ENCODE assay signal across 18 mouse cellular contexts in genomic region chr1:73118661-73119060, GRCm38 (mm10).
DNase-seq lines count a peak whose midpoint lies in the region; ATAC-seq and TF ChIP-seq lines count a peak whose summit lies in the region.
"Had no signal": no experiment of that assay in that cellular context is flagged by ENCODE, and none has a peak within 500 bp of the region (broad histone marks: within the 10 kb centered on the region; RNA-seq: fewer than 3 reads in every experiment).

No protein-coding gene starts in this region.

- no peaks in the 10 kb centered on the region for H3K27me3 ChIP-seq in forebrain, postnatal 0 days (ENCODE audit: insufficient read depth, low read length)
- no peaks in the 10 kb centered on the region for H3K27me3 ChIP-seq in forebrain, embryonic 13.5 days
- H3K27me3 ChIP-seq in lung, postnatal 0 days (replicated peaks; ENCODE audit: insufficient read depth, low read length) = no peaks in the 10 kb centered on the region
- peaks cover 13% of the 10 kb centered on the region; the same call in 1 of the 2 replicates for H3K27me3 ChIP-seq in liver, embryonic 12.5 days (replicated peaks)
- H3K27me3 ChIP-seq: embryonic facial prominence, embryonic 13.5 days; heart, embryonic 12.5 days; lung, embryonic 15.5 days; megakaryocyte, embryonic 14.5 days; Patski had no signal

- no peak overlapping the region for H3K27ac ChIP-seq in forebrain, postnatal 0 days (ENCODE audit: low read depth, low read length)
- H3K27ac ChIP-seq in forebrain, embryonic 13.5 days = no peak overlapping the region
- no peak overlapping the region for H3K27ac ChIP-seq in lung, postnatal 0 days (ENCODE audit: low read length)
- no peak overlapping the region for H3K27ac ChIP-seq in liver, embryonic 12.5 days
- H3K27ac ChIP-seq: embryonic facial prominence, embryonic 13.5 days; layer of hippocampus, adult 2 months; lung, embryonic 15.5 days; stomach, postnatal 0 days had no signal

- H3K4me2 ChIP-seq in forebrain, postnatal 0 days (ENCODE audit: low read depth) = no peak overlapping the region
- H3K4me2 ChIP-seq in forebrain, embryonic 13.5 days = no peak overlapping the region
- H3K4me2 ChIP-seq in lung, postnatal 0 days (replicated peaks; ENCODE audit: low read depth, low read length) = no peak overlapping the region
- H3K4me2 ChIP-seq in liver, embryonic 12.5 days = no peak overlapping the region
- H3K4me2 ChIP-seq: embryonic facial prominence, embryonic 13.5 days; heart, embryonic 12.5 days; lung, embryonic 15.5 days had no signal

- no peak overlapping the region for H3K9ac ChIP-seq in forebrain, postnatal 0 days
- H3K9ac ChIP-seq in forebrain, embryonic 13.5 days = no peak overlapping the region
- no peak overlapping the region for H3K9ac ChIP-seq in lung, postnatal 0 days (replicated peaks; ENCODE audit: low read depth)
- no peak overlapping the region for H3K9ac ChIP-seq in liver, embryonic 12.5 days
- H3K9ac ChIP-seq: embryonic facial prominence, embryonic 13.5 days; heart, embryonic 12.5 days; lung, embryonic 15.5 days had no signal

- no peak for TF ChIP-seq EP300 in lung, postnatal 0 days (IDR thresholded peaks at IDR 0.05)

- no peak overlapping the region for H3K4me3 ChIP-seq in forebrain, postnatal 0 days (ENCODE audit: low read depth, low read length)
- no peak overlapping the region for H3K4me3 ChIP-seq in forebrain, embryonic 13.5 days
- no peak overlapping the region for H3K4me3 ChIP-seq in lung, postnatal 0 days (ENCODE audit: low read depth, low read length)
- no peak overlapping the region for H3K4me3 ChIP-seq in liver, embryonic 12.5 days
- H3K4me3 ChIP-seq: embryonic facial prominence, embryonic 13.5 days; heart, embryonic 12.5 days; layer of hippocampus, adult 2 months; lung, embryonic 15.5 days; megakaryocyte, embryonic 14.5 days had no signal

- no peak for TF ChIP-seq CTCF in forebrain, postnatal 0 days (IDR thresholded peaks at IDR 0.05; ENCODE audit: low read depth)
- TF ChIP-seq CTCF in lung, postnatal 0 days (IDR thresholded peaks at IDR 0.05) = no peak

- ATAC-seq in forebrain, postnatal 0 days = peak; percentile 40
- no peak for ATAC-seq in forebrain, embryonic 13.5 days
- ATAC-seq in lung, postnatal 0 days = no peak
- no peak for ATAC-seq in cerebellum, adult (ENCODE audit: insufficient number of reproducible peaks, low FRiP score, low TSS enrichment)
- no peak for ATAC-seq in liver, embryonic 12.5 days
- ATAC-seq: inflammation-experienced regulatory T-cells, adult 6 months; Patski had no signal

- H3K36me3 ChIP-seq in forebrain, postnatal 0 days (ENCODE audit: insufficient read depth) = no peaks in the 10 kb centered on the region
- no peaks in the 10 kb centered on the region for H3K36me3 ChIP-seq in forebrain, embryonic 13.5 days (ENCODE audit: poor library complexity, severe bottlenecking)
- H3K36me3 ChIP-seq in lung, postnatal 0 days (ENCODE audit: insufficient read depth, low read length) = no peaks in the 10 kb centered on the region
- no peaks in the 10 kb centered on the region for H3K36me3 ChIP-seq in liver, embryonic 12.5 days
- H3K36me3 ChIP-seq: embryonic facial prominence, embryonic 13.5 days; heart, embryonic 12.5 days; lung, embryonic 15.5 days had no signal

- 72% methylated on average over 6 of the region's 6 CpGs for WGBS in forebrain, postnatal 0 days
- 87% methylated on average over 6 of the region's 6 CpGs for WGBS in forebrain, embryonic 13.5 days
- WGBS in lung, postnatal 0 days = 71% methylated on average over 6 of the region's 6 CpGs
- 66% methylated on average over 6 of the region's 6 CpGs for WGBS in liver, embryonic 12.5 days (ENCODE audit: insufficient replicate concordance)

- no peaks in the 10 kb centered on the region for H3K9me3 ChIP-seq in forebrain, postnatal 0 days (ENCODE audit: low read length)
- H3K9me3 ChIP-seq in forebrain, embryonic 13.5 days (replicated peaks) = no peaks in the 10 kb centered on the region
- no peaks in the 10 kb centered on the region for H3K9me3 ChIP-seq in lung, postnatal 0 days (ENCODE audit: low read length)
- no peaks in the 10 kb centered on the region for H3K9me3 ChIP-seq in liver, embryonic 12.5 days (replicated peaks)
- H3K9me3 ChIP-seq: embryonic facial prominence, embryonic 13.5 days; heart, embryonic 12.5 days; lung, embryonic 15.5 days had no signal

- DNase-seq in forebrain, postnatal 0 days = no peak
- DNase-seq in lung, postnatal 0 days (ENCODE audit: low spot score) = peak; percentile 16
- DNase-seq in lung, postnatal 36 days = no peak
- DNase-seq in gastrocnemius, adult 8-10 months (ENCODE audit: low spot score in 2 of 2) = peak; percentile 33 to 46
- peak; percentile 14 to 33 for DNase-seq in kidney, postnatal 4 days
- DNase-seq: adrenal gland, postnatal 36 days; thymus, postnatal 25 days had no signal

- H3K4me1 ChIP-seq in forebrain, postnatal 0 days (ENCODE audit: insufficient read depth) = no peaks in the 10 kb centered on the region
- no peaks in the 10 kb centered on the region for H3K4me1 ChIP-seq in forebrain, embryonic 13.5 days
- H3K4me1 ChIP-seq in lung, postnatal 0 days (ENCODE audit: insufficient read depth, low read depth, low read length) = no peaks in the 10 kb centered on the region
- H3K4me1 ChIP-seq in liver, embryonic 12.5 days = no peaks in the 10 kb centered on the region
- H3K4me1 ChIP-seq: heart, embryonic 12.5 days; lung, embryonic 15.5 days; megakaryocyte, embryonic 14.5 days had no signal

Comparison
In these comparisons a context has a peak if more than half of its experiments do, and no peak if none do; other contexts are left out.
1. DNase-seq: peak in lung, postnatal 0 days (single experiment), gastrocnemius, adult 8-10 months (2 of 2) and kidney, postnatal 4 days (2 of 2); none in forebrain, postnatal 0 days (single experiment) and lung, postnatal 36 days (single experiment).